Mouse (Mus musculus): ENCODE measurements at regions not wholly inside any gene's neighbourhood (a gene's known extent, or its start where the extent isn't known, plus 50 kb on each side); places are given as distances from the start of the nearest gene placed in this dataset.

DNA sequence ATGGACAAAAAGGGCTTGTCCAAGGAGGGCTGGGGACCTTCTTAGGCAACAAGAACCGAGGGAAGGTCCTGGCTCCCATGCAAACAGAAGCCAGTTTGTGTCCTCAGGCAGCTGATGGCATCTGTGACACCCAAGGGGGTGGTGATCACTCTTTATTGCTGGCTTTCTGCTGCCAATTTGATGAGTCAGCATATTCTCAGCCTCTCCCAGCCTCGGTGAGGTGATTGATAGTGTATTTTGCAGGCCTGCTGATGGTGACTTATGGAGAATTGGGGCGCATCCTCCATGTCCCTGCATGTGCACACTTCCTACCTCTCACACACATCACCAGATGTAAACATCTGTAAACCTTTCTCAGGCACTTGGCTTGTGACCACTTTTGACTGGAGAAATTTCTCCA, 178.3 kb upstream of the Atp6ap2 start:
- Histone ChIP-seq H3K4me2 (replicated peaks) (no peak overlapping the region), H3K36me3 (no peaks in the 10 kb centered on the region), H3K4me1 (no peaks in the 10 kb centered on the region), H3K9ac (replicated peaks) (no peak overlapping the region), H3K27me3 (no peaks in the 10 kb centered on the region), H3K9me3 (no peaks in the 10 kb centered on the region), H3K27ac (replicated peaks) (no peak overlapping the region), H3K4me3 (no peak overlapping the region)
- WGBS: 70% methylated on average over 3 of the region's 3 CpGs
- no peak for ATAC-seq (replicated peaks)

DNA sequence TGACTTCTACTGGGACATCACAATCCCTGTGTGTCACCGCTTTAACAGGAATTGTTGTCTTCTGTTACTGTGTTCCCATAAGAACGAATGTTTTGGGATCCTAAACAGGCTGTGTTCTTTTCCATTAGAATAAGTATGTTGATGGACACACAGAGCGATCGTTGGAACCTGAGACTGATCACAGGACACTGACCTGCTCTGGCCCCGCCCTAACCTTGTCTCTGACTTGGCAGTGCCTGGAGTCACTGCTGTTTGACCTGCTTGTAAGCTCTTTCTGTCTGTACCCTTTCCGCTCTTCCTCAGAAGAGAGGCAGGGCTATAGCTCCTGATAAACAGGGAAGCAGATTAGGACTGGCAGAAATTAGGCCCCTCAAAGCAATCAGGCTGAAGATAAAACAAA, 162.0 kb upstream of the Atp6ap2 start:
- Histone ChIP-seq H3K4me2 (replicated peaks) (no peak overlapping the region), H3K4me3 (no peak overlapping the region), H3K27me3 (no peaks in the 10 kb centered on the region), H3K9me3 (no peaks in the 10 kb centered on the region), H3K27ac (replicated peaks) (no peak overlapping the region), H3K36me3 (no peaks in the 10 kb centered on the region), H3K9ac (replicated peaks) (no peak overlapping the region), H3K4me1 (no peaks in the 10 kb centered on the region)
- ATAC-seq (replicated peaks): no peak
- WGBS: 83% methylated on average over 6 of the region's 6 CpGs

DNA sequence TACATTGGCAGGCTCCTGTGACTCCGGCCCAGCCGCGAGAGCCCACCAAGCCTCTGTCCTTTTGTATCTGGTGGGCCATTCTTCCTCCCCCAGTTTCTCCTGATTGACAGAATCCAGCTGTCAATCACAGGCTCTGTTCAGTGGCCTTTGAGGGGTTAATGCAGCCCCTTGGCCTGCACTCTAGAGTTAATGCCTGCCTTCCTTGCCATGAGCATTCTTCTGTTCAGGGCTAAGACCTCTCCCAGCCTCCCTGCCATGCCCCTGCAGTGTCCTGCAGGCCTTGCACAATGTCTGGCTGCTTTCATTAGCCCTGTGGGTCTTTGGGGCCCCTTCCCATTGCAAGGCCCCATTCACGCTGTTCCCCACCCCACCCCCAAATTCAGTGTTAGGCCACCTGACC, 160.9 kb upstream of the Atp6ap2 start:
- H3K9ac ChIP-seq (replicated peaks): no peak overlapping the region
- no peaks in the 10 kb centered on the region for H3K36me3 ChIP-seq
- H3K4me1 ChIP-seq: no peaks in the 10 kb centered on the region
- no peak for ATAC-seq (replicated peaks)
- WGBS: 63% methylated on average over 4 of the region's 4 CpGs
- H3K4me2 ChIP-seq (replicated peaks): no peak overlapping the region
- H3K9me3 ChIP-seq: no peaks in the 10 kb centered on the region
- no peaks in the 10 kb centered on the region for H3K27me3 ChIP-seq
- no peak overlapping the region for H3K27ac ChIP-seq (replicated peaks)
- no peak overlapping the region for H3K4me3 ChIP-seq

DNA sequence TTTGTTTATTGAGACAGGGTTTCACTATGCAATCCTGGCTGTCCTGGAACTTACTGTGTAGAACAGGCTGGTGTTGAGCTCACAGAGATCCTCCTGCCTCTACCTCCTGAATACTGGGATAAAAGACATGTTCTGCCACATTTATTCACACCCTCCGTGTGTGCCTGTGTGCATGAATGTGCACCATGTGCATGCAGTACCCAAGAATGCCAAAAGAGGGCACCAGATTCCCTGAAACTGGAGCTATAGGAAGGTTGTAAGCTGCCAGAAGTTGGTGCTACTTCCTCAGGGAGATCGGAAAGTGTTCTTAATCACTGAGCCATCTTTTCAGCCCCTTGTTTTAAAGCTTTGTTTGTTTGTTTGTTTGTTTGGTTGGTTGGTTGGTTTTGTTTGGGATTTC, 155.3 kb upstream of the Atp6ap2 start:
- no peak for ATAC-seq (replicated peaks)
- Histone ChIP-seq H3K4me1 (no peaks in the 10 kb centered on the region), H3K9me3 (no peaks in the 10 kb centered on the region), H3K36me3 (no peaks in the 10 kb centered on the region), H3K4me3 (no peak overlapping the region), H3K4me2 (replicated peaks) (no peak overlapping the region), H3K27me3 (no peaks in the 10 kb centered on the region), H3K9ac (replicated peaks) (no peak overlapping the region), H3K27ac (replicated peaks) (no peak overlapping the region)
- 88% methylated on average over 2 of the region's 2 CpGs for WGBS

DNA sequence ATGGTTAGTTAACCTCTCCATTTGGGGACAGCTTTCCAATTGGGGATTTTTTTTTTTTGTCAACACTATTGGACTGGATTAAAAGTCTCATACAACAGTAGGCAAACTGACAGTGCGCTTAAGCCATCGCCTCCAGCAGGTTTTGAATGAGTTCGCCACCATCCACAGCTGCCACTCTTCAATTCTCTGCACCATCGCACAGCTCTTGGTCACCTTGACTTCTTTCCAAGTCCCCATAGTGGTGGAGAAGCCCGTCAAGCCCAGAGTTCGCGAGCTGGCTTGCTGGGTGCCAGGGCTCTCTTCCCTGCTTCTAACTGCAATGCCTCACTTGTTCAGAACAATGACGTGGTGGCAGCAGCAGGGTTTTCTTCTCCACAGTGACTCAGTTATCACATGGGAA, 151.9 kb upstream of the Atp6ap2 start:
- 0 out of 2 replicates have a peak, but pooled peaks have one; percentile 29 for ATAC-seq (replicated peaks)
- no peaks in the 10 kb centered on the region for H3K36me3 ChIP-seq
- H3K27ac ChIP-seq (replicated peaks): no peak overlapping the region
- H3K9ac ChIP-seq (replicated peaks): no peak overlapping the region
- no peak overlapping the region for H3K4me3 ChIP-seq
- no peak overlapping the region for H3K4me2 ChIP-seq (replicated peaks)
- H3K4me1 ChIP-seq: no peaks in the 10 kb centered on the region
- H3K9me3 ChIP-seq: no peaks in the 10 kb centered on the region
- WGBS: 44% methylated on average over 8 of the region's 8 CpGs
- H3K27me3 ChIP-seq: no peaks in the 10 kb centered on the region

DNA sequence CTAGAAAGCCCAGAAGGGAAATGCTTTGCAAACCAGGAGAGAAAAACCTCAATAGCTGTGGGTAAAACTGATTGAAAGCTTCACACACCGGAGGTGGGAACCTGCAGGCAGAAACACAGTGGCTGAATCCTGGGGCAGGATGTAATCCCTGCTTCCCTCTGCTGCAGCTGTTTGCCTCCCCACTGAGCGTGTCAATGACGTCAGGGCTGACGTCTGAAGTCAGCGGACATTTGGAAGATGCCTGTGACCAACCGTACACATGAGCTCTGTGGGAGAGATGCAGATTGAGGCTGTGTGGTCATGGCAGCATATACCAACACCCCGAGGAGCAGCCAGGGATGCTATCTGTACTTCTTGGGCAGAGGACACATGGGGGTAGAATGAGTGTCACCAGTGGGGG, 151.5 kb upstream of the Atp6ap2 start:
- WGBS: 36% methylated on average over 7 of the region's 7 CpGs
- no peaks in the 10 kb centered on the region for H3K36me3 ChIP-seq
- H3K4me3 ChIP-seq: no peak overlapping the region
- H3K4me1 ChIP-seq: no peaks in the 10 kb centered on the region
- peak; percentile 48; the same call in 1 of the 2 replicates for ATAC-seq (replicated peaks)
- no peak overlapping the region for H3K4me2 ChIP-seq (replicated peaks)
- H3K9me3 ChIP-seq: no peaks in the 10 kb centered on the region
- H3K9ac ChIP-seq (replicated peaks): no peak overlapping the region
- no peak overlapping the region for H3K27ac ChIP-seq (replicated peaks)
- H3K27me3 ChIP-seq: no peaks in the 10 kb centered on the region

DNA sequence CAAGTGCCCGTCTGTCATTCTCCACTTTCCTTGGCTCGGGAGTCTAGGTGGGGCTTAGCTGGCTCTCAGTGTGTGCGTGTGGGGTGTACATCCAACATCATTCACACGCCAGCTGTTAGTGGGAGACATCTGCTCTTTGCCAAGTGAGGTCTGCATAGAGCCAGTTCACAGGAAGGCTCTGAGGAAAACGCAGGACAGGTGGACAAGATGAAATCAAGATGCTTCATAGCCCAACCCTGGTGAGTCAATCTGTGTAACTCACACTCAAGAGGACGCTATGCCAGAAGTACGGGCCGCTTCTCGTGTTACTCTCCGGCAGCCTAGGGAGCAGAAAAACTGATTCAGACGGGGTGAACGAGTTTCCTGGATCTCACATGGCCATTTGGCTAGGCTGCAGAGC, 148.2 kb upstream of the Atp6ap2 start:
- WGBS: 78% methylated on average over 12 of the region's 12 CpGs
- Histone ChIP-seq H3K27ac (replicated peaks) (no peak overlapping the region), H3K9ac (replicated peaks) (no peak overlapping the region), H3K4me2 (replicated peaks) (no peak overlapping the region), H3K4me1 (no peaks in the 10 kb centered on the region), H3K9me3 (no peaks in the 10 kb centered on the region), H3K4me3 (no peak overlapping the region), H3K27me3 (no peaks in the 10 kb centered on the region), H3K36me3 (no peaks in the 10 kb centered on the region)
- ATAC-seq (replicated peaks): no peak

DNA sequence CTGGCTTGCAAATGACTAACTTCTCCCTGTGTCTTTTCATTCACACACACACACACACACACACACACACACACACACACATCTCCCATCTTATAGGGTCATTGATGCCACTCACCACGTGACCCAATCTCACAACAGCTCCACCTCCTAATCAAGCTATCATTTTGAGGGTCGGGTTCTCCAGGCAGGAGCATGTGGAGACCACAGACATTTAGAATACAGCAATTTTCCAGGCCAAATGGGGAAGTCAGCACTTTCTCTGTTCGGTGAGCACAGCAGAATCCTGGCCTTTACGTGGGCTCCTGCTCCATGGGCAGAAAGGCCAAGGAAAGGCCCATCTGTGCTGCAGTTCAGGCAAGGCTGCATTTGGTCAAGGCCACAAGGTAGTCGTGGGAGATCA, 143.8 kb upstream of the Atp6ap2 start:
- ATAC-seq (replicated peaks): no peak
- Histone ChIP-seq H3K4me3 (no peak overlapping the region), H3K4me2 (replicated peaks) (no peak overlapping the region), H3K9me3 (no peaks in the 10 kb centered on the region), H3K9ac (replicated peaks) (no peak overlapping the region), H3K36me3 (no peaks in the 10 kb centered on the region), H3K27ac (replicated peaks) (no peak overlapping the region), H3K4me1 (no peaks in the 10 kb centered on the region), H3K27me3 (no peaks in the 10 kb centered on the region)
- 81% methylated on average over 5 of the region's 5 CpGs for WGBS

DNA sequence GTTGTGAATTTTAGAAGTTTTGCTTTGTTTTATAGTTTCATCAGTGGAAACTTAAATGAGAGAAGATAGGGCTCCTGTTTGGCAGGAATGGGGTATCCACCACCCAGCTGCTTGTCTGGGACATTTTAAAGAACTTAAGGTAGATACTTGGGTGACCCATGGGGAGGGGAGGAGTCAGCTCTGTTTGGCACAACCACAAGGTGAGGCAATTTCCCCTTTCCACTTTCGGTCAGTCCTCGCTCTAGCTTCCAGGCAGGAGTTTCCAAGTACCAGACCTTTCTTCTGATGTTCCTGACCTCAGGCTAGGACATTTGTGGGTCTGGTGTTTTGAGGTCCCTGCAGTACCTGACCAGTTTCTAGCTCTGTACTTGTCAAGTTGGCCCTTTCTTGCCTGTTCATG, 142.5 kb upstream of the Atp6ap2 start:
- WGBS: 88% methylated on average over 2 of the region's 2 CpGs

DNA sequence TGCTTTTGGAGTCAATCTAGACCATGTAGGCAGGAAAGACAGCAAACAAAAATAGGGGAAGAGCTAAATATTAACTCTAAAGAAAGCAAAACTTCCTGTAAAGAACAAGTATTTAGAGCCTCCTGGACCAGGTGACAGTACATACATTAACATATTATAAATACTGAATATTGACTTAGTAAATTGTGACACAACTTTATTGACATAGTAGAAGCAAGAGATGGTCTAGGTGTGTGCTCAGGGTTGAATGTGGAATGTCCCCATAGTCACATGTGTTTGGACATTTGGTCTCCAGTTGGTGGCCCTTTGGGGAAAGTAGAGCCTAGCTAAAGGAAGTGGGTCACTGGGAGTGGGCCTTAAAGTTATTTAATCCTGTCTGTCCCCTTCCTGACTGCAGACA, 139.6 kb upstream of the Atp6ap2 start:
- Histone ChIP-seq H3K9me3 (no peaks in the 10 kb centered on the region), H3K36me3 (no peaks in the 10 kb centered on the region), H3K4me2 (replicated peaks) (no peak overlapping the region), H3K4me3 (no peak overlapping the region), H3K27ac (replicated peaks) (no peak overlapping the region), H3K9ac (replicated peaks) (no peak overlapping the region), H3K4me1 (no peaks in the 10 kb centered on the region), H3K27me3 (no peaks in the 10 kb centered on the region)
- ATAC-seq (replicated peaks): no peak

More for the DNA sequence above, 142.5 kb upstream of the Atp6ap2 start:
- ATAC-seq (replicated peaks): no peak
- Histone ChIP-seq H3K4me1 (no peaks in the 10 kb centered on the region), H3K36me3 (no peaks in the 10 kb centered on the region), H3K9me3 (no peaks in the 10 kb centered on the region), H3K27me3 (no peaks in the 10 kb centered on the region), H3K9ac (replicated peaks) (no peak overlapping the region), H3K4me2 (replicated peaks) (no peak overlapping the region), H3K27ac (replicated peaks) (no peak overlapping the region), H3K4me3 (no peak overlapping the region)

DNA sequence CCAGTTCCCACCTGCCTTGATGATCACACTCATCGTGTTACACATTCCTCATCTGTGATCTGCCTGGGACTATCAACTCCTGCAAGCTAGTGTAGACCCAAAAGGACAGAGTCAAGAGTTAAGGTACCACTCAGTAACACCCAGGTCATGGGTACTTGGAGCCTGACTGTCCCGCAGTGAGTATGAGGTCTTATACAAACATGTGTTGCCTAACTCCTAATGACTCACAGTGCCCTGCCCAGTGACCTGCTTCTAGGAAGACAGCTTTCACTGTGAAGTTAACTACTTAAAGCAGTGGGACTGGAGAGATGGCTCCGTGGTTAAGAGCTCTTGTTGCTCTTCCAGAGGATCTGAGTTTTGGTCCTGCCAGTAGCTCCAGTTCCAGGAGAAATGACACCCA, 137.9 kb upstream of the Atp6ap2 start:
- no peaks in the 10 kb centered on the region for H3K36me3 ChIP-seq

DNA sequence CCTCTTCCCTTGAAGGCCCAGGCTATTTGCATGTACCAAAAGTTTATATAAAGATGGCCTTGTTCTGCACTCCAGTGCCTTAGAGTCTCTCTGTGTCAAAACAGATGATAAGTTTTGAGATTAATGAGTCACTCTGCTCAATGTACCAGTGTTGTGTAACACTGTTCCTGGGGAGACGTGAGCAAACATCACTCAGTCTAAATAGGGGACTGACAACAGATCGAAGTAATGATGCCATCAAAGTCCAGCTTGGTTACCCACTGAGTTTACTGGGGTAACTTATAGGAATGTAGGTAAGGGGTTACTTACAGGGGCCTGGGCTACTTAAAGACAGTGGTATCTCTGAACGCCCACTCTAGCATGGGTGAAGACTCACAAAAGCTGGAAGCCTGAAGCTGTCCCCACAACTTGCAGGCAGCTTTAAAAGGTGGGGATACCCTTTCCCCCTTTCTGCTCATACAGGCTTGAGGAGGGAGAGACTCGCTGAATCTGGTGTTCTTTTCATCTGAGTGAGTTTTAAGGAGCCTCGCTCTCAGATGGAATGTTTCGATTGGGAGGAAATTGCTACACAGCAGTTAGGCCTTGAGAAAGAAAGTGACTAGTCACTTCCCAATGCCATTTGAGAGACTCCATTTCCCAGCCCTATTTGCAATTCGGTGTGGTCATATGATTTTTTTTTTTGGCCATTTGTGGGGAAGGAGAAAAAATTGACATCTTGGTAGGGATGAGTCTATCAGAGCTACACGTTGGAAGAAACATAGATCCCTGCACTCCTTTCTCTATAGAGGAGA, 134.4 kb upstream of the Atp6ap2 start:
- Histone ChIP-seq H3K4me1 (no peaks in the 10 kb centered on the region), H3K36me3 (no peaks in the 10 kb centered on the region), H3K4me3 (no peak overlapping the region), H3K9me3 (no peaks in the 10 kb centered on the region), H3K27ac (replicated peaks) (no peak overlapping the region), H3K9ac (replicated peaks) (no peak overlapping the region), H3K27me3 (no peaks in the 10 kb centered on the region), H3K4me2 (replicated peaks) (no peak overlapping the region)
- 86% methylated on average over 8 of the region's 8 CpGs for WGBS
- no peak for ATAC-seq (replicated peaks)

More for the DNA sequence above, 137.9 kb upstream of the Atp6ap2 start:
- no peaks in the 10 kb centered on the region for H3K9me3 ChIP-seq
- H3K27me3 ChIP-seq: no peaks in the 10 kb centered on the region
- no peak overlapping the region for H3K9ac ChIP-seq (replicated peaks)
- ATAC-seq (replicated peaks): no peak
- 86% methylated on average over 3 of the region's 3 CpGs for WGBS
- no peaks in the 10 kb centered on the region for H3K4me1 ChIP-seq
- no peak overlapping the region for H3K4me2 ChIP-seq (replicated peaks)
- no peak overlapping the region for H3K27ac ChIP-seq (replicated peaks)
- H3K4me3 ChIP-seq: no peak overlapping the region

DNA sequence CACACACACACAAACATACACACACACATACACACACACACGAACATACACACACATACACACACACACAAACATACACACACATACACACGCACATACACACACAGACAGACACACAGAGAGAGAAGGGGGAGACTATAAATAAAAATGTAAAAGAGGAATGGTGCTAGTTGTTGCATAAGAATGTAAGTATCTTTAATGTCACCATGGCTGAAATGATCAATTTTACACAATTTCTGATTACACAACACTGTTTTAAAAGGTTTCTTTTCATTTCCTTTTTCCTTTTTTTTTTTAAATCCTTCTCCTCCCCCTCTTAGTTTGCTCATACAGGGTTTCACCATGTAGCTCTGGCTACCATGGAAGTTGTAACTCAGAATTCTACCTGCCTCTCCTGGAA, 125.9 kb upstream of the Atp6ap2 start:
- peaks cover 4% of the 10 kb centered on the region; the same call in 1 of the 2 replicates for H3K4me1 ChIP-seq
- H3K4me3 ChIP-seq: no peak overlapping the region
- no peak overlapping the region for H3K27ac ChIP-seq (replicated peaks)
- H3K36me3 ChIP-seq: no peaks in the 10 kb centered on the region
- no peaks in the 10 kb centered on the region for H3K9me3 ChIP-seq
- no peak overlapping the region for H3K4me2 ChIP-seq (replicated peaks)
- no peaks in the 10 kb centered on the region for H3K27me3 ChIP-seq
- 74% methylated on average over 2 of the region's 2 CpGs for WGBS
- ATAC-seq (replicated peaks): no peak
- H3K9ac ChIP-seq (replicated peaks): no peak overlapping the region

Data from forebrain, embryonic 15.5 days (tissue).